Mouse (Mus musculus): ENCODE results near the gene Il2rb. TPM values are rescaled to one million over a fixed set of nuclear protein-coding genes. Genes with fewer than 3 reads are reported as not detected.
A peak's percentile ranks its signal among the peaks of the same experiment; 100 is the strongest.

The Il2rb gene
- total RNA-seq, 2 experiments from 2014 or later = 1.0 to 9.0 TPM

GRCm38 (mm10) chr15:78451201-78451600 is 43.9 kb downstream of the Il2rb start:
- ATAC-seq (replicated peaks; ENCODE audit: low FRiP score, poor library complexity, severe bottlenecking) = no peak

- ATAC-seq (replicated peaks; ENCODE audit: low FRiP score, poor library complexity, severe bottlenecking) = no peak
Observed at GRCm38 (mm10) chr15:78450419-78450768, 44.7 kb downstream of the Il2rb start.

GRCm38 (mm10) chr15:78449694-78450418 is 45.2 kb downstream of the Il2rb start:
- ATAC-seq (replicated peaks; ENCODE audit: low FRiP score, poor library complexity, severe bottlenecking) = 0 out of 2 replicates have a peak, but pooled peaks have one; percentile 33

DNA sequence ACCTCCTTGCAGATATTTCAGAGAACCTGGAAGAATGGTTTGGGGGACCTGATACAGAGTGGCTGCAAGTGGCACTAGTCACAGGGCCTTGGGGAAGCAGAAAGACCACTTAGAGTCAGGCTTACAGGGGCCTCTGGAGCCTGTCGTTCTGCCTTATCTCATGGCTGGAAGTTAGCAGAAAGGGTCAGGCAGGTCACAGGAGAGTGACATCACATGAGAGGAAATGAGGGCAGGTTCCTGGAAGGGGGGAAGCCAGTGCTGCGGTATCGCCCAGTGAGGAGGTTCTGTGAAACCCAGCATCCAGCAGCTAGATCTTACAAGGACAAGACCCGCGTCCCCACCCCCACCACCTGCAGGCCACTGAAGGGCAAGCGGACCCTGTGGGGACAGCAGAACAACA is 45.9 kb downstream of the Il2rb start:
- no peak for ATAC-seq (replicated peaks; ENCODE audit: low FRiP score, poor library complexity, severe bottlenecking)

GRCm38 (mm10) chr15:78447746-78448535 is 47.1 kb downstream of the Il2rb start:
- ATAC-seq (replicated peaks; ENCODE audit: low FRiP score, poor library complexity, severe bottlenecking) = peak; percentile 71

- ATAC-seq (replicated peaks; ENCODE audit: low FRiP score, poor library complexity, severe bottlenecking) = no peak
Observed at GRCm38 (mm10) chr15:78447121-78447520, 48.0 kb downstream of the Il2rb start.

- ATAC-seq (replicated peaks; ENCODE audit: low FRiP score, poor library complexity, severe bottlenecking) = no peak
Observed at GRCm38 (mm10) chr15:78443857-78444256, 51.2 kb downstream of the Il2rb start.

DNA sequence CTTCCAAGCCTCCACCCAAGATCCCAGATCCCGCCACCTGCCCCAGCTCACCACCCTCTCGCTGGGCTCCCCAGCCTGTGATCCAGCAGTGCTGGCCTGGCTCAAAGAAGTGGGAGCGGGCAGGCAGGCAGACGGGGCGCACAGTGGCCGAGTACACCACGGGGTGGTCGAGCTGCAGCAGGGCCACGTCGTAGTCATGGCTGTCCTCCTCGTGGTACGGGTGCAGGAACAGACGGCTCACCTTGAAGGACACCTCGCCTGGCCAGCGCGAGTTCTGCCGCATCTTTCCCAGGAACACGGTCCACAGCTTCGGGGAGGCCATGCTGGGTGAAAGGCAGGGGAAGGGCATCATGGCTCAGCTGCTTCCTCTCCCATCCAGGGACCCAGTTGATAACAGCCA is 52.8 kb downstream of the Il2rb start:
- no peak for ATAC-seq (replicated peaks; ENCODE audit: low FRiP score, poor library complexity, severe bottlenecking)

GRCm38 (mm10) chr15:78438973-78439372 is 56.1 kb downstream of the Il2rb start:
- ATAC-seq (replicated peaks; ENCODE audit: low FRiP score, poor library complexity, severe bottlenecking) = no peak

- ATAC-seq (replicated peaks; ENCODE audit: low FRiP score, poor library complexity, severe bottlenecking) = no peak
Observed at GRCm38 (mm10) chr15:78438505-78438904, 56.6 kb downstream of the Il2rb start.

DNA sequence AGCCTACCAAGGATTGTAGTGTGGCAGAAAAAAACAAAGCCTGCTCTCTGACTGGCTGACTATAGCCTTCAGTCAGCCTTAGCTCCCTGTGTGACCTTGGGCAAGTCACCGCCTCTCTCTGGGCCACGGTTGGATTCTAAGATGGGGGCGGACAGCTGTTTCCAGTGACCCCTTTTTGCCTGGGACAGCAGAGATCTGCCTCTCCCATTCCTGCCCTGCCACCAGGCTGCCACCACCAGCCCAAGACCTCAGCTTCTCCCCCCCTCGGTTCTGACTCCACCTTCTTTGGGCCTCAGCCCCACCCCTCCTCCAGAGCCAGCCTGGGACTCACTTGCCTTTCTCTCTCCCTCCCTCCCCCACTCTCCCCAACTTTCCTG is 57.1 kb downstream of the Il2rb start:
- no peak for ATAC-seq (replicated peaks; ENCODE audit: low FRiP score, poor library complexity, severe bottlenecking)

- ATAC-seq (replicated peaks; ENCODE audit: low FRiP score, poor library complexity, severe bottlenecking) = no peak
Observed at GRCm38 (mm10) chr15:78437237-78438017, 57.6 kb downstream of the Il2rb start.

- no peak for ATAC-seq (replicated peaks; ENCODE audit: low FRiP score, poor library complexity, severe bottlenecking)
Observed at GRCm38 (mm10) chr15:78436380-78437192, 58.5 kb downstream of the Il2rb start.

DNA sequence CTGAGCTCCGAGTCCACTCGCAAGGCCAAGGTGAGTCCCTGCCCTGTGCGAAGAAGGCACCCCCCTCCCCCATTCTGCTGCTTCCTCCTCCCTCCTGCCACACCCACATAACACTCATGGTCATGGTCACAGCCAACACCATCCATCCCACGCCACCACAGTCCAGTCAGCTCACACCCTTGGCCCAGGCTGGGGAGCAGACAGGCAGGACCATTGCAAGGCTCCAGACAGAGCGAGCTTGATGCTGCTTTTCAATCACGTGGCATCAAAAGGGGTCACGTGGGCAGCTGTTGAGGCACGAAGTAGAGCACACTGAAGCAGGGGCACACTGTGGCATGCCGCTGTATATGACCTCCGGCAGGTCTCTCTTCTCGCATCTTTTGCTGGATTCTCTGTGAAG is 59.4 kb downstream of the Il2rb start:
- no peak for ATAC-seq (replicated peaks; ENCODE audit: low FRiP score, poor library complexity, severe bottlenecking)

DNA sequence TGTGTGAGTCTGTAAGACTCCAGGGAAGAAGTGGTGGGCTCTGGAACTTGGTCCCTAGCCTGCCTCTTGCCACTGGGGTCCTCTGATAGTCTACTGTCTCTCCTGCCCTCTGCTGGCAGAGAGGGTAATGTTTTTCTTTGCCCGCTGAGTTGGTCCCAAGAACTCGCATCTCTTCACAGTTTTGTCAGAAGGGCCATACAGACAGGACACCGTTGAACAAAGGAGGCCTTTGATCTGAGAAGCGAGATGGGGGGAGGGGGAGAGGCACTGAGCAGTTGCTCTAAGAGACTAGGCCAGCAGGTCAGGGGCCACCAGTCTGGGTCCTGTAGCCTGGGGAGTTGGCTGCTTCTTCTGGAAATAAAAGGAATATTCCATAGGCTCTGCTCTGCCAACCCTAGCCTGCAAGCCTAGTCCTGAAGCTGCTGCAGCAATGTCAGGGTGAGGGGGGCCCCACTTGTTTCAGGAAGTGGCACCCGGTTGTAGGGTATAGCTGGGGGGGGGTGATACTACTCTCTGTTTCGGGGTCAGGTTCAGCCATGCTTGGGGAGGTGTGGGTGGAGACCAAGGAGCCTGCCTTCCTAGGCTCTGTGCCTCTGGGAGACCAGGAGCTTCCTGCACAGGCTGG is 60.1 kb downstream of the Il2rb start:
- no peak for ATAC-seq (replicated peaks; ENCODE audit: low FRiP score, poor library complexity, severe bottlenecking)

DNA sequence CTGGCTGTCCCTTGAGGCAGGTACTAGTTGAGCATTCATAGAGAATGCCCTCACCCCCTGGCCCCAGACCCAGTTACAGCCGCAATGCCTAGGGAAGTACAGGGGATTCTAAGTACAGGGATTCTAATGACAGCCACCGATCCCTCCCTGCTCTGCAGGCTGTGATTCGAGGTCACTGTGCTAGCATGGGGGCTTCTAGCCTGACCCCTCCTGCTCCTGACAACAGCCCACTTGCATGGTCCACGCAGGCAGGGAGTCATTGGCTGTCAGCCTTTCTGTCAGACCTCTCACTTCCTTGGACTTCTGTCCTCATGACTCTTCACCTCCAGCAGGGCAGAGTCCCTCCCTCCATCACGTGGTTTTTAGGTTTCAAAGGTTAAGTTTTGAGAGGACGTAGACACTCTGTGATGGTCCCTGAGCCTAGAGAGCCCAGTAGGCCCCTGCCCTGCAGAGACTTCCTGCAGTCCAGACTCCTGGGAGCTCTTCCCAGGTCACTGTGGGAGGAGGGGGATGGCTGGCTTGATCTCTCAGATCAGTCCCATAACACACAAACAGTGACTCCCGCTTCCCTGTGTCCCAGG is 63.4 kb downstream of the Il2rb start:
- no peak for ATAC-seq (replicated peaks; ENCODE audit: low FRiP score, poor library complexity, severe bottlenecking)

- no peak for ATAC-seq (replicated peaks; ENCODE audit: low FRiP score, poor library complexity, severe bottlenecking)
Observed at GRCm38 (mm10) chr15:78430874-78431273, 64.2 kb downstream of the Il2rb start.

GRCm38 (mm10) chr15:78429871-78430622 is 65.0 kb downstream of the Il2rb start:
- ATAC-seq (replicated peaks; ENCODE audit: low FRiP score, poor library complexity, severe bottlenecking) = no peak

Data from erythroblast, adult 5-6 weeks (primary cell).